Mouse (Mus musculus) megakaryocyte, adult 5-6 weeks (primary cell): ENCODE results near the gene Ppp1r9a. TPM values are rescaled to one million over a fixed set of nuclear protein-coding genes. Genes with fewer than 3 reads are reported as not detected.
A peak's percentile ranks its signal among the peaks of the same experiment; 100 is the strongest.

Experiments used
- ATAC-seq: 2 replicates; pipeline ENCODE4 v1.8.0; 2016; ENCODE audit warnings: mild to moderate bottlenecking, inconsistent platforms; ENCODE audit not compliant: poor library complexity, severe bottlenecking
- total RNA-seq, 2 experiments: library from RNA; stranded (forward) in 1 of 2; stranded (reverse) in 1 of 2; fragments of 153-499, 151-499 nt in 1 of 2; fragments of 221-1000, 200-1000 nt in 1 of 2; gene quantifications; 2 replicates each; pipeline versions ENCODE4 v1.2.3 to v1.2.4; 2015 to 2017

Gene Ppp1r9a
- total RNA-seq, 2 experiments from 2014 or later, result 0.13 to 0.40 TPM

- no peak for ATAC-seq
These were observed 285.3 kb downstream of the Ppp1r9a start for GRCm38 (mm10) chr6:5188036-5188435.

- ATAC-seq, result no peak
These were observed 286.2 kb downstream of the Ppp1r9a start for GRCm38 (mm10) chr6:5188938-5189337.

GRCm38 (mm10) chr6:5189507-5189906, 286.8 kb downstream of the Ppp1r9a start:
- no peak for ATAC-seq

DNA sequence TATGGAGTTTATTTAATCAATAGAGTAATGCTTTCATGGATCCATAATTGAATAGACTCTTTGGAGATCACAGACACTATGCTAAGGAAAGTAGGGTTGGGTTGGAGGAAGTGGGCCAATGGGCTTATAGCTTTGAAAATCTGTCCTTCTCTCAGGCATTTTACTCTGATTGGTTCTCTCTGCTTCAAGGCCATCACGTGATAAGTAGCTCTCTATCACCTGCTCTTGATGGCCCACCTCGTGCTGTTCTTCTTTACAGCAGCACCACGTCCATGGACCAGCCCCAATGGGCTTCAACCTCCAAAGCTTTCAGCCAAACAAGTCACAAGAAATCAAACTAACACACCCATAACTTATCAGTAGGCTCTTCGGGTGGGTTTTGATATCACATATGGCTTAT, 288.0 kb downstream of the Ppp1r9a start:
- no peak for ATAC-seq

DNA sequence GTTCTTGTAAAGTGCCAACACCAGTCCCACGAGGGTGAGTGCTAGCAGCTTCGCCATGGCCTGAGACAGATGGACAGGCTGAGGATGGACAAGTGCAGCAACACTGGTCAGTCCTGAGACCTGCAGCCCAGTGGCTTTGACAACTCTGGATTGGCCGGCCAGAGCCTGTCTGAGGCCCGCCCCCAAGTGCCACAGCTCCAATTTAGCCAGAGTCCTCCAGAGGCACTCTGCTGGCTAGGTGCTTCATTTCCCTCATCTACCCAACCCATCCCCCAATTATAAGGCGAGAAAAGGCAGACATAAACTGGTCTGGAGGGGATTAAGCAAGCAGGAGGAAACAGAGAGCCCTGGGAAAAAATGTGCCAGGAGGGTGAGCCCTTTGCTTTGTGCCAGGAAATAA, 291.0 kb downstream of the Ppp1r9a start, which contains the start of gene Pon1:
Gene Pon1, minus strand, starts transcription at position 254 of the 400 bp plus-strand sequence.
- no peak for ATAC-seq

- no peak for ATAC-seq
These were observed 295.9 kb downstream of the Ppp1r9a start for GRCm38 (mm10) chr6:5198590-5198989.

- ATAC-seq, result peak; percentile 14
These were observed 296.7 kb downstream of the Ppp1r9a start for GRCm38 (mm10) chr6:5199376-5199905.

DNA sequence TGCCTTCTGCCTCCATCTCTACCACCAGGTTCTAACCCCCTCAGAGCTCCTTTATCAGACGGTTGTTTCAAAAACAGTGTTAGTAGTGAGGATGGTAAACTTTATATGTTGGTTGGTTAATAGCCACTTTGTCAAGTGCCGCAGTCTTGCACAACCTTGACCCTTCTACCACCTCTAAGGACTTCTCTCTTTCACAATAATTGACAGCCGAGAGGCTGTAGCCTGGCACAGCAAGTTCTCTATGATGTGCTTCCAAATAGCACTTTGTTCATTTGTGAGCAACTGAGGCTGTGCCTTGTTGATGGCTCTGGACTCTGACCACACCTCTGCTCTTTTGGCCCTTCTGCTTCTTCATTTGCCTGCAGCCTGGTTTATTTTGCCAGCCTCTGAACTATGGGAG, 297.2 kb downstream of the Ppp1r9a start:
- peak; percentile 89 for ATAC-seq

DNA sequence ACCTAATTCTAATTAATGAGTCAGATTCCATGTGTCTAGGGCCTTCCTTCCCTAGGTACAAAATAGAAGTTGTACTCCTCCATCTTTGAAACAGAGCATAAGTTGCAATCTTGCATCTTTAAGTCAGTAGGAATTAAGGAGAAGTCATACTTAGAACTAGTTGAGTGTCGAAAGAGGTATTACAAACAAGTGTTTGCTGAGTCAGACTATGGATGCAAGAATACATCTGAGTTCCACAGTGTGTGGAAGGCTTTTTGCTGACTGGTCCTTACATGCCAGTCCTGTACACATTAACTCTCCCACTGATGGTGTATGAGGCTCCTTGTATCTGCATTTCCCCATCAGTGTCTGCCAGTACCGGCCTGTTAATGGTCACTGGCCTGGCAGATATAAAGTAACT, 305.1 kb downstream of the Ppp1r9a start:
- ATAC-seq, result peak; percentile 90

Other genes starting within 250 kb of the Ppp1r9a start
- 0.21 TPM in 1 of 2 replicates, not detected in the other for gene Sgce, start 155.7 kb upstream of the Ppp1r9a start, total RNA-seq (2015)
- 0.49 TPM in 1 of 2 replicates, not detected in the other for gene Sgce, start 155.7 kb upstream of the Ppp1r9a start, total RNA-seq (2017)
- gene Peg10, start 155.6 kb upstream of the Ppp1r9a start, total RNA-seq (2015), result not detected in 2 replicates
- gene Peg10, start 155.6 kb upstream of the Ppp1r9a start, total RNA-seq (2017), result not detected in 2 replicates